Mouse (Mus musculus): ENCODE measurements around the gene Gm20388. TPM values are rescaled to one million over a fixed set of nuclear protein-coding genes. Genes with fewer than 3 reads are reported as not detected.

Gm20388 gene
- total RNA-seq, 1 experiment from 2014 or later = 3.6 TPM

GRCm38 (mm10) chr8:123747772-123748171, 3837.1 kb downstream of the Gm20388 start:
- DNase-seq = no peak

GRCm38 (mm10) chr8:123750171-123750693, 3839.6 kb downstream of the Gm20388 start:
- no peak for DNase-seq

- no peak for DNase-seq
Measured at GRCm38 (mm10) chr8:123752773-123753468, 3842.3 kb downstream of the Gm20388 start.

GRCm38 (mm10) chr8:123753604-123754375, 3843.1 kb downstream of the Gm20388 start:
- DNase-seq = no peak

- DNase-seq = no peak
Measured at GRCm38 (mm10) chr8:123754538-123755431, 3844.1 kb downstream of the Gm20388 start.

GRCm38 (mm10) chr8:123756901-123757300, 3846.3 kb downstream of the Gm20388 start:
- no peak for DNase-seq

- no peak for DNase-seq
Measured at GRCm38 (mm10) chr8:123758935-123759334, 3848.3 kb downstream of the Gm20388 start.

- no peak for DNase-seq
Measured at GRCm38 (mm10) chr8:123759933-123760332, 3849.3 kb downstream of the Gm20388 start.

- no peak for DNase-seq
Measured at GRCm38 (mm10) chr8:123760579-123760978, 3849.9 kb downstream of the Gm20388 start.

GRCm38 (mm10) chr8:123761266-123761882, 3850.7 kb downstream of the Gm20388 start:
- peak; percentile 52 for DNase-seq

- no peak for DNase-seq
Measured at GRCm38 (mm10) chr8:123761883-123762270, 3851.2 kb downstream of the Gm20388 start.

GRCm38 (mm10) chr8:123763355-123763754, 3852.7 kb downstream of the Gm20388 start:
- no peak for DNase-seq

GRCm38 (mm10) chr8:123764671-123765070, 3854.0 kb downstream of the Gm20388 start:
- DNase-seq = no peak

- DNase-seq = no peak
Measured at GRCm38 (mm10) chr8:123766516-123766915, 3855.9 kb downstream of the Gm20388 start.

- no peak for DNase-seq
Measured at GRCm38 (mm10) chr8:123767874-123768273, 3857.2 kb downstream of the Gm20388 start.

- DNase-seq = peak; percentile 62
Measured at GRCm38 (mm10) chr8:123768492-123769356, 3858.1 kb downstream of the Gm20388 start.

- DNase-seq = no peak
Measured at GRCm38 (mm10) chr8:123773468-123773867, 3862.8 kb downstream of the Gm20388 start.

GRCm38 (mm10) chr8:123774491-123774890, 3863.8 kb downstream of the Gm20388 start:
- no peak for DNase-seq

GRCm38 (mm10) chr8:123777319-123777718, 3866.7 kb downstream of the Gm20388 start:
- DNase-seq = peak; percentile 37

- DNase-seq = no peak
Measured at GRCm38 (mm10) chr8:123780471-123780870, 3869.8 kb downstream of the Gm20388 start.

GRCm38 (mm10) chr8:123781256-123781655, 3870.6 kb downstream of the Gm20388 start:
- no peak for DNase-seq
